In genomic region chr10:117792141-117793091, GRCm38 (mm10) we compare ENCODE assay signal across 8 mouse cellular contexts. TPM values are rescaled to one million over a fixed set of nuclear protein-coding genes. Genes with fewer than 3 reads are reported as not detected.
DNase-seq lines count a peak whose midpoint lies in the region; ATAC-seq and TF ChIP-seq lines count a peak whose summit lies in the region.

Gene Nup107 (minus strand): TSS chr10:117792705.

- H3K9me3 ChIP-seq in hindbrain, postnatal 0 days (ENCODE audit: low read length) = no peaks in the 10 kb centered on the region

- peak within 1 kb of the TSS; percentile 99 for H3K4me3 ChIP-seq in gastrocnemius, adult 2 months
- H3K4me3 ChIP-seq in hindbrain, postnatal 0 days (ENCODE audit: low read length) = peak within 1 kb of the TSS; percentile 94
- H3K4me3 ChIP-seq in left cerebral cortex, adult 2 months = peak within 1 kb of the TSS; percentile 75

- no peak for TF ChIP-seq CTCF in gastrocnemius, adult 2 months (IDR thresholded peaks at IDR 0.05)
- TF ChIP-seq CTCF in hindbrain, postnatal 0 days (IDR thresholded peaks at IDR 0.05; ENCODE audit: low read depth) = peak; percentile 13; the same call in 1 of the 2 replicates
- no peak for TF ChIP-seq CTCF in left cerebral cortex, adult 2 months (IDR thresholded peaks at IDR 0.05)

- H3K27ac ChIP-seq in gastrocnemius, adult 2 months = peak within 1 kb of the TSS; percentile 88
- H3K27ac ChIP-seq in hindbrain, postnatal 0 days = peak within 1 kb of the TSS; percentile 68
- peak within 1 kb of the TSS; percentile 80 for H3K27ac ChIP-seq in left cerebral cortex, adult 2 months

- ATAC-seq in common myeloid progenitor, adult 5-6 weeks (replicated peaks; ENCODE audit: low read depth, poor library complexity, severe bottlenecking) = peak; percentile 87
- ATAC-seq in hindbrain, postnatal 0 days = peak; percentile 97
- ATAC-seq in megakaryocyte, adult 5-6 weeks (ENCODE audit: poor library complexity, severe bottlenecking) = peak; percentile 90

- no peaks in the 10 kb centered on the region for H3K36me3 ChIP-seq in hindbrain, postnatal 0 days (ENCODE audit: insufficient read depth, low read length)

- under 1% methylated on average over 75 of the region's 75 CpGs for WGBS in hindbrain, postnatal 0 days

- H3K4me1 ChIP-seq in hindbrain, postnatal 0 days (ENCODE audit: insufficient read depth, low read length) = no peaks in the 10 kb centered on the region

- H3K27me3 ChIP-seq in hindbrain, postnatal 0 days (ENCODE audit: insufficient read depth, low read length) = no peaks in the 10 kb centered on the region

- peak within 1 kb of the TSS; percentile 74 for H3K4me2 ChIP-seq in hindbrain, postnatal 0 days (ENCODE audit: low read depth, low read length)

- intact Hi-C loops in gastrocnemius, adult 2 months (cut with DNase I) = loop anchor here (2.0 to 10.0 kb wide), 3 partner anchors 45 to 322 kb away; partner anchors contain the start of gene Slc35e3
- intact Hi-C loops in left cerebral cortex, adult 2 months (cut with DNase I) = loop anchor here (2.0 kb wide), 1 partner anchor 26 kb away; no protein-coding TSS in a partner anchor

- H3K9ac ChIP-seq in hindbrain, postnatal 0 days (replicated peaks; ENCODE audit: low read length) = peak within 1 kb of the TSS; percentile 82

- peak; percentile 100 for DNase-seq in ZHBTc4 (ENCODE audit: low read depth, low spot score)
- DNase-seq in gastrocnemius, adult 2 months = peak; percentile 100
- peak; percentile 100 for DNase-seq in hindbrain, postnatal 0 days (ENCODE audit: low spot score)
- peak; percentile 100 for DNase-seq in left cerebral cortex, adult 2 months (ENCODE audit: extremely low spot score in 1 of 2, low spot score in 2 of 2)
- peak; percentile 100 for DNase-seq in right cerebral cortex, adult 2 months (ENCODE audit: low spot score in 2 of 2)
- DNase-seq in urinary bladder, postnatal 14 days (ENCODE audit: low spot score) = peak; percentile 100

RNA-seq across cellular contexts. Expression of gene Nup107, which starts in this region (rescaled TPM):
- 126 and 151 TPM in 2 replicates for total RNA-seq in common myeloid progenitor, adult 5-6 weeks (2017)
- total RNA-seq in gastrocnemius, adult 2 months (2021) = 1 to 10 TPM; 5.8 to 6.6 TPM
- total RNA-seq in hindbrain, postnatal 0 days (2014; rRNA removed) = 12.5 and 16.6 TPM in 2 replicates
- 19.0 and 20.2 TPM in 2 replicates for polyA plus RNA-seq in hindbrain, postnatal 0 days (2015; fragmentation: Nextera tagmentation; extraction: Ambion mirVana)
- 10 to 100 TPM; 13.4 to 15.9 TPM for total RNA-seq in left cerebral cortex, adult 2 months (2021)
- 50.3 and 50.9 TPM in 2 replicates for total RNA-seq in megakaryocyte, adult 5-6 weeks (2015)
- total RNA-seq in megakaryocyte, adult 5-6 weeks (2017) = 57.7 and 68.7 TPM in 2 replicates

Comparison
In these comparisons a context has a peak if more than half of its experiments do, and no peak if none do; other contexts are left out.
1. Peak in every context shown above with its lines: DNase-seq, ATAC-seq, H3K4me3 ChIP-seq and H3K27ac ChIP-seq.